In the genomic region with DNA sequence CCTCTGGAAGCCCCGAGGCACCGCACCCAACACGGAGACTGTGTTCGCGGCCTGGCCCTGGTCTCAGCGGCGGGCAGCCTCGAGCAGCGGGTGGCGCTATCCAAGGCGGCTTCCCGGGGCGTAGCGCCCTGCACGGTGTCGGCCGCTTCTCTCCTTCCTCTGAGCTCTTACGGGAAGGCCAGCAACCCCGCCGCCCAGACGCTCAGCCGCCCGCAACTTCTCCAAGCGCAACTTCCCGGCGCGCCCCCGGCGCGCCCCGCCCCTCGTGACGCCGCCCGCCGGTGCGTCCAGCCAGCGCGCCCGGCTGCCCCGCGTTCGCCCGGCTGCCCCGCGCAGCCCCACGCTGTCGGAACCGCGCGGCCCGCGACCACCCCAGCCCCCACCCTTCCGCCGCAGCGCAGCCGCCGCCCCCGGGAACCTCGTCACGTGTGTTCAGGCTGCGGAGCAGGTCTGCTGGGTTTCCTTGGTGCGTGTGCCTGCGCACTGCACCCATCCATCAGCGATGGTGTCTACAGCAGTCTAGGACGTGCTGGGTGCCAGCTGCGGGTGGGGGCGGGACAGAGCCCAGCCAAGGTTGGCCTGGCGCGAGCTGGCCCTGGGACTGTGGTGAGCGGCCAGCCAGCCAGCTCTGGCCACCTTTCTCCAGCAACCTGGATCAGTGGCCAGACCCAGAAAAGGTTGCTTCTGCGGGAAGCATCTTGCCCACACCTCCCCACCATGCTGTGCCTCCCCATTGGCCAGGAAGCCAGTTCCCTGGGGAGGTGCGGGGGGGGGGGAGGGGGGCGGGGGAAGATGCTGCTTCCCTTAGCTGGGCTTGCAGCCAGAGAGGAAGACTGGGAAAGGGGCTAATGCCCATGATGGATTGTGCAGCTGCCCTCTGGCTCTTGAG, we compare ENCODE assay signal across 8 mouse cellular contexts. TPM values are rescaled to one million over a fixed set of nuclear protein-coding genes. Genes with fewer than 3 reads are reported as not detected.
A peak's percentile ranks its signal among the peaks of the same experiment; 100 is the strongest.
DNase-seq lines count a peak whose midpoint lies in the region; ATAC-seq and TF ChIP-seq lines count a peak whose summit lies in the region.

A gene (minus strand): TSS at position 212 of the 889 bp plus-strand sequence.
A gene (plus strand): TSS at position 264 of the 889 bp plus-strand sequence.

- no peak for DNase-seq in Patski (ENCODE audit: low read depth, low spot score)
- peak; percentile 84 for DNase-seq in forebrain, embryonic 14.5 days (ENCODE audit: low spot score)
- DNase-seq in heart, postnatal 10 days, result peak; percentile 65 to 70
- DNase-seq in kidney, postnatal 36 days, result peak; percentile 57 to 73

- CTCF ChIA-PET in Patski (lab: Charles Lee), result no interaction called here

- no peaks in the 10 kb centered on the region for H3K27me3 ChIP-seq in Patski
- peaks cover 10% of the 10 kb centered on the region for H3K27me3 ChIP-seq in forebrain, embryonic 14.5 days (replicated peaks; ENCODE audit: control insufficient read depth, insufficient read depth, low read length)
- peaks cover 27% of the 10 kb centered on the region for H3K27me3 ChIP-seq in liver, embryonic 16.5 days (ENCODE audit: control insufficient read depth, insufficient read depth, low read depth, low read length)
- peaks cover 14% of the 10 kb centered on the region for H3K27me3 ChIP-seq in neural tube, embryonic 12.5 days (replicated peaks)

- intact Hi-C loops in heart, postnatal 10 days (cut with DNase I), result no loop called here

- no peaks in the 10 kb centered on the region for H3K9me3 ChIP-seq in forebrain, embryonic 14.5 days (replicated peaks; ENCODE audit: control insufficient read depth, low read length)
- no peaks in the 10 kb centered on the region for H3K9me3 ChIP-seq in liver, embryonic 16.5 days (replicated peaks; ENCODE audit: control insufficient read depth, low read length)
- H3K9me3 ChIP-seq in neural tube, embryonic 12.5 days, result no peaks in the 10 kb centered on the region

- H3K4me3 ChIP-seq in forebrain, embryonic 14.5 days (ENCODE audit: low read depth, low read length), result peak within 1 kb of the TSS; percentile 59
- peak within 1 kb of the TSS; percentile 61 for H3K4me3 ChIP-seq in liver, embryonic 16.5 days (ENCODE audit: low read depth, low read length)
- peak within 1 kb of the TSS; percentile 69 for H3K4me3 ChIP-seq in neural tube, embryonic 12.5 days

- peak within 1 kb of the TSS; percentile 98 for H3K4me2 ChIP-seq in forebrain, embryonic 14.5 days (ENCODE audit: low read length)
- H3K4me2 ChIP-seq in liver, embryonic 16.5 days (ENCODE audit: low read depth, low read length), result peak within 1 kb of the TSS; percentile 68
- peak within 1 kb of the TSS; percentile 97 for H3K4me2 ChIP-seq in neural tube, embryonic 12.5 days (replicated peaks)

- POLR2A ChIA-PET in Patski (lab: Charles Lee), result no interaction called here

- peak; percentile 91 for ATAC-seq in Patski
- peak; percentile 50 for ATAC-seq in cerebellum, adult (ENCODE audit: insufficient number of reproducible peaks, low FRiP score, low TSS enrichment)
- peak; percentile 89 for ATAC-seq in forebrain, embryonic 14.5 days
- ATAC-seq in liver, embryonic 16.5 days (ENCODE audit: low read depth), result peak; percentile 48
- ATAC-seq in neural tube, embryonic 12.5 days (ENCODE audit: low FRiP score, low read depth), result peak; percentile 90
- ATAC-seq in inflammation-experienced regulatory T-cells, adult 6 months, result no peak

- H3K4me1 ChIP-seq in forebrain, embryonic 14.5 days (ENCODE audit: control insufficient read depth, insufficient read depth, low read length), result peaks cover 8% of the 10 kb centered on the region
- H3K4me1 ChIP-seq in liver, embryonic 16.5 days (ENCODE audit: control insufficient read depth, low read depth, low read length), result no peaks in the 10 kb centered on the region; the same call in 1 of the 2 replicates
- peaks cover 21% of the 10 kb centered on the region for H3K4me1 ChIP-seq in neural tube, embryonic 12.5 days

- peak within 1 kb of the TSS; percentile 27; the same call in 1 of the 2 replicates for H3K27ac ChIP-seq in forebrain, embryonic 14.5 days (ENCODE audit: low read depth, low read length)
- H3K27ac ChIP-seq in liver, embryonic 16.5 days (ENCODE audit: low read length), result no peak within 1 kb of the TSS; the same call in 1 of the 2 replicates
- H3K27ac ChIP-seq in neural tube, embryonic 12.5 days, result peak within 1 kb of the TSS; percentile 42; the same call in 1 of the 2 replicates

- H3K36me3 ChIP-seq in forebrain, embryonic 14.5 days (ENCODE audit: control insufficient read depth, insufficient read depth, low read length), result no peaks in the 10 kb centered on the region
- H3K36me3 ChIP-seq in liver, embryonic 16.5 days (ENCODE audit: control insufficient read depth, insufficient read depth), result no peaks in the 10 kb centered on the region
- no peaks in the 10 kb centered on the region for H3K36me3 ChIP-seq in neural tube, embryonic 12.5 days

- no peak for TF ChIP-seq CTCF in Patski (IDR thresholded peaks at IDR 0.05)

- H3K9ac ChIP-seq in forebrain, embryonic 14.5 days (ENCODE audit: low read length), result peak within 1 kb of the TSS; percentile 64
- H3K9ac ChIP-seq in liver, embryonic 16.5 days (ENCODE audit: low read depth, low read length), result peak within 1 kb of the TSS; percentile 24; the same call in 1 of the 2 replicates
- H3K9ac ChIP-seq in neural tube, embryonic 12.5 days, result peak within 1 kb of the TSS; percentile 65

- in situ Hi-C loops in Patski (cut with MboI; ENCODE audit: low pct_unique_long_range_greater_than_20kb), result no loop called here

- WGBS in forebrain, embryonic 14.5 days, result under 1% methylated on average over 71 of the region's 74 CpGs
- under 1% methylated on average over 71 of the region's 74 CpGs for WGBS in liver, embryonic 16.5 days (ENCODE audit: insufficient replicate concordance)
- WGBS in neural tube, embryonic 12.5 days, result under 1% methylated on average over 66 of the region's 74 CpGs

RNA-seq across cellular contexts. Expression of the first gene that starts in this region (rescaled TPM):
- polyA plus RNA-seq in Patski (2021), result 1.4 TPM
- 1.1 and 1.8 TPM in 2 replicates for polyA plus RNA-seq in forebrain, embryonic 14.5 days (2014; fragmentation: Nextera tagmentation; extraction: Ambion mirVana)
- total RNA-seq in heart, postnatal 10 days (2021), result 10 to 100 TPM; 24.1 to 29.6 TPM
- polyA plus RNA-seq in liver, embryonic 16.5 days (2015; fragmentation: Nextera tagmentation; extraction: Ambion mirVana), result 0.74 and 0.92 TPM in 2 replicates
- polyA plus RNA-seq in neural tube, embryonic 12.5 days (2016; fragmentation: Nextera tagmentation; extraction: Ambion mirVana), result 3.5 and 4.3 TPM in 2 replicates
- polyA plus RNA-seq in inflammation-experienced regulatory T-cells, adult 6 months (2017; shearing (Covaris generic)), result not detected

RNA-seq across cellular contexts. Expression of the second gene that starts in this region (rescaled TPM):
- 3.4 TPM for polyA plus RNA-seq in Patski (2021)
- polyA plus RNA-seq in forebrain, embryonic 14.5 days (2014; fragmentation: Nextera tagmentation; extraction: Ambion mirVana), result 3.9 and 4.3 TPM in 2 replicates
- total RNA-seq in heart, postnatal 10 days (2021), result 10 to 100 TPM; 12.9 to 17.4 TPM
- polyA plus RNA-seq in liver, embryonic 16.5 days (2015; fragmentation: Nextera tagmentation; extraction: Ambion mirVana), result 0.50 and 0.89 TPM in 2 replicates
- 4.7 and 6.3 TPM in 2 replicates for polyA plus RNA-seq in neural tube, embryonic 12.5 days (2016; fragmentation: Nextera tagmentation; extraction: Ambion mirVana)
- polyA plus RNA-seq in inflammation-experienced regulatory T-cells, adult 6 months (2017; shearing (Covaris generic)), result under 1 TPM in 1 of 3 experiments, not detected in 2; 0.20 TPM

Comparison
In these comparisons a context has a peak if more than half of its experiments do, and no peak if none do; other contexts are left out.
1. Peak in ATAC-seq, H3K4me3 ChIP-seq, H3K9ac ChIP-seq and H3K4me2 ChIP-seq in liver, embryonic 16.5 days; RNA of the genes that start here not detected or under 1 TPM.